Mouse (Mus musculus): ENCODE measurements at regions not wholly inside any gene's neighbourhood (a gene's known extent, or its start where the extent isn't known, plus 50 kb on each side); places are given as distances from the start of the nearest gene placed in this dataset.
A peak's percentile ranks its signal among the peaks of the same experiment; 100 is the strongest.

DNA sequence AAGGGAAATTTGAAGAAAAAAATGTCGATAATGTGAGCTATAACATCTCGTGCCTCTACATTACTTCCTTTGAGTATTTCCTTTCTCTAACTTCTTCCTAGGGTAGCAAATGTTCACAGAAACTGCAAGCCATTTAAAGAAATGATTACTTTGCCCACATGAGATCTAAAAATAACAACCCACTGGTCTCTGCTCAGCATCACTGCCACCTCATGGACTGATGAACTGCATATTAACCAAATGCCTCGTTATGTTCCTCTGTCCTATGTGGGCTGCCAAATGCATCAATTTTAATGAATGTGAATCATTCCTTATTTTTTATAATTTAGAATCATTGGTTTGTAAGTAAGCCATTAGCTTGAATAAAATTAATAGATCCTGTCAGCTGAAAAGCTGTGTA, 590.0 kb upstream of the Nr3c2 start:
- DNase-seq: no peak

- no peak for DNase-seq
Measured at GRCm38 (mm10) chr8:76328540-76328939, 570.7 kb upstream of the Nr3c2 start.

DNA sequence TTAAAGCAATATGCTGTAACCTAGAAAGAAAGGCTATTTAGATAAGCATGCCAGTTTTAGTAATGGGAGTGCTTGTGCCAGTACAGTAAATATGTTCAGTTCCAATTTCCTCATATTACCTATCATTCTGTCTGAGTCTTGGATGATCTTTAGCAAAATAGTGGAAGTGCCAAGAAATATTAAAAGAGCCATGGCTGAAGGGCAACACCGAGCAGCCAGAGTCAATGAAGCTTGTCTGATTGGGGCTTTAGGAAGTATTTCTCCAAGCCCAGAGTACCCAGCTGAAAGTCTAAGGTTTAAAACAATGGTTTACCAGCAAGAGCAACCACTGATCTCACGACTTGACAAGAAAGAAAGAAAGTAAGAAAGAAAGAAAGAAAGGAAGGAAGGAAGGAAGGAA, 556.2 kb upstream of the Nr3c2 start:
- no peak for DNase-seq

DNA sequence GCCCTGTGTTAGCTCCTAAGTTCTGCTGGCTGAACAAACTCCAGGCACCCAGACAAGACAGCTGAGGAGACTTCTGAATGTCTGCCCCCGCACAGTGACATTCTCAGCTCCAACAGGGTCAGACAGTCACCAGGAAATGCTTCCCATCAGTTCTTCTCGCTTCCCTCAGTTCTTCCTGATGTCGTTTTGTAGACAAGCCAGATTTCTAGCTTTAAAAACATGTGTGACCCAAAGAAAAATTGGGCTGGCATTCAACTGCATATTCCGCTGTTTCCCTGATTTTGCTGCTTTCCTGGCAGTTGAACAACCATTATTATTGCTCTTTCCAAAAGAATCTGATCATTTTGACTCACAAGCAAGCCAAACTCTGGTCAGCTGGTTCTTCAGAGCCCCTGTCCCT, 553.1 kb upstream of the Nr3c2 start:
- peak; percentile 31 for DNase-seq

- DNase-seq: peak; percentile 15
Measured at GRCm38 (mm10) chr8:76346832-76347231, 552.4 kb upstream of the Nr3c2 start.

GRCm38 (mm10) chr8:76374314-76374713, 524.9 kb upstream of the Nr3c2 start:
- no peak for DNase-seq

DNA sequence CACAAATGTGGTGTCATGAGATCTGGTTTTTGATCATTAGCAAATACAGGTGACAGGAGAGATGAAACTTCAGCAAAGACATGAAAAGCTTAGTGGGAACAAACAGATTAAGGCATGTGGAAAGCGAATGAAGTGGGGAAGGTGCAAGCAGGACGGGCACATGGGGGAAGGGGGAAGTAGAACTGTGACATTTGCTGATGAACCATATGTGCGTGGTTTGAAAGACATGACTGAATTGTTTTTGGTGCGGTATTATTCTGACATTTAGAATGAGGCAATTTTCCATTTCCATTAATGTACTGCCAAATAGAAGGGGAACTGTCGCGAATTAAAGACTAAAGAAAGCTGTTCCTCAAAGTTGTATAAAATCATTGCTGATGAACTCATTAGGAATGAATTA, 521.5 kb upstream of the Nr3c2 start:
- DNase-seq: no peak

DNA sequence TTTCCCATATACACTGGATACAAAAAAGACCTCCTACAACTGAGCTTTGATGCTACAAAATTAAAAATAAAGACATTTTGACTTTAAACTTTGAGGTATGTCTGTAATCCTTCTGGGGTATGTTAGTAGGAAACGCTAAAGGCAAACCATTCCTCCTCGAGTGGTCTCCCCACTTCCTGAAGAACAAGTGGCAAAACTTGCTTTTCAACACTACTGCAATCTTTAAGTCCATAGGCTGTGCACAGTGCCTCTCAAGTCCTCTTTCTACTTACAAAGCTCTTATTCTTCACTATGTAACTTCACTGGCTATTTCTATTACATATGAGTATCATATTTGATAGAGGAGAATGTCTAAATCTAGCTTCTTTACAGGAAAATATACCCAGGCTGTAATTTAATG, 517.6 kb upstream of the Nr3c2 start:
- DNase-seq: no peak

DNA sequence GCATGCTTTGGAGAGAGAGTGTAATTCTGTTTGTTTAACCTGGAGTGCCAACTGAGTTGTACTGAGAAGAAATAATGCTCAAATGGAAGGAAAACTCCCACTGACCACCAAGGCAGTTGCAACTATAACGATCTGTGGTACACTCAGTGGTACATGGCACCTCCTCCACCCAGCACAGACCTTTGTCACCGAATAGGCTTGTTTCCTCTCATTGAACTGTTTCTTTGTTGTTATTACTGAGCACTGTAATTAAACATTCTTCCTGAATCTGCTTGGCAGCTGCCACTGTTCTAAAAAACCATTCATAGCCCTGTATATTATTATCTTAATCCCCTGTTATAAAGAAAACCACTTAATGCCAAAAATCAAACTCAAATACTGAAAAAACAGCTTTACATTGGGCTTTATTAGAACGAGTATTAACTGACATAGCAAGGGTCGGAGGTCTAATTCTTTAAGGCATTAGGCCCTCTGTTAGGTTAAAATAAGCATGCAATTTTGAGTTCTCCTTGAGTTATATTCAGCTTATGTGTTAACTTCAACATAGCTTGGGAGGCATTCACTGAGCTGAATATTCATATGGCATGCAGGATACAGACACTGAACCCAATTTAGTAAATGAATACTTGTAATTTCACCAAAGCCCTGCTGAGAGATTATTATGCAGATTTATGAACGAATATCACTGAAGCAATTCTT, 515.5 kb upstream of the Nr3c2 start:
- no peak for DNase-seq

DNA sequence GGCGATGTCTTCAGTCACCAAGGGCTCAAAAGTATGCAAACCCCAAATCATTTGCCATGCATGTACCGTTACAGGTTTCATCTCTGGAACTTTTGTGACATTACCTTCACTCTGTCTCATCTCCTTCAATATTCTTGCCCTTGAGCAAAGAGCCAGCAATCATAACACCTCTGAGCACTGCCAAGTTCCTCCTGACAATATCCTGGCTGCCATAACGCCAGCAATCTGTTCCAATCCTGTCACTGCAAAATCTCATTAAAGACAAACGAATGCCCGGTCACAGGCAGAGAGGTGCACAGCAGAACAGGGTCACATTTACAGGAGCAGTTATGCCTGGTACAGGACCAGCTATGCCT, 515.0 kb upstream of the Nr3c2 start:
- no peak for DNase-seq

DNA sequence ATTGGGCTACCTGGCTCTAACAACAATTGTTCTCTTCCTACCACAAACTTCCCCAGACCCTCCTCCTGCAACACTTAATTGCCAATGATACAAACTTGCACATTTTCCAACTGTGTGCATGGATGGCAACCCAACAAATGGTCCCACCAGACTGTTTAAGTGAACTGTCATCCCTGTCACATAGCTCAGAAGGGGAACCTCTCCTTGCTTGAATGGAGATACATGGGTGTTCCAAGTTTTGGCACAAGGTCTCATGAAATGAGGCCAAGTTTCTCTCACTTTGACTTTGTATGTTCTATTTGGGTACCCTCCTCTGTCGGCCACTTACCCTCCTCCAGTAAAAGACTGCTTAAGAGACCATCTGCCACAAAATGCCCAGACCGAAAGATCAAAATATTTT, 507.2 kb upstream of the Nr3c2 start:
- DNase-seq: no peak

DNA sequence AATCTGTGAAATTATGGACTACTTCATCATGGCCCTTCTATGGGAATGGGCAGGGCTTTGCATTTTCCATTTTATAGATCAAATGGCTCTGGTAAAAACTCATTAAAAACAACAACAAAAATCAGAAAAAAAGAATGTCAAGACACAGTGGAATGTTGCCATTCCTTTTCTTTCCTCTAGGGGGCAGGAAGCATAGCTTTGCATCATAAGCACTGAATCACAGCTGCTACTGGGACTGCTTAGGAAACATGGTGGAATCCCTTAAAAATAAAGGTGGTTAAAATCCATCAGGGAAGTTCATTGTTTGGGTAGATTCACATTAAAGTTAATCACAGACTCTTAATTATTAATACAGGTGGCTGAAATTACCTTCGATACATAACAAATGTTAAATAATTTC, 476.8 kb upstream of the Nr3c2 start:
- DNase-seq: no peak

GRCm38 (mm10) chr8:76422861-76423532, 476.2 kb upstream of the Nr3c2 start:
- DNase-seq: no peak

GRCm38 (mm10) chr8:76429818-76430217, 469.4 kb upstream of the Nr3c2 start:
- DNase-seq: no peak

- DNase-seq: no peak
Measured at GRCm38 (mm10) chr8:76432813-76433212, 466.4 kb upstream of the Nr3c2 start.

- DNase-seq: no peak
Measured at GRCm38 (mm10) chr8:76437951-76438350, 461.3 kb upstream of the Nr3c2 start.

GRCm38 (mm10) chr8:76474464-76475208, 424.6 kb upstream of the Nr3c2 start:
- DNase-seq: no peak

DNA sequence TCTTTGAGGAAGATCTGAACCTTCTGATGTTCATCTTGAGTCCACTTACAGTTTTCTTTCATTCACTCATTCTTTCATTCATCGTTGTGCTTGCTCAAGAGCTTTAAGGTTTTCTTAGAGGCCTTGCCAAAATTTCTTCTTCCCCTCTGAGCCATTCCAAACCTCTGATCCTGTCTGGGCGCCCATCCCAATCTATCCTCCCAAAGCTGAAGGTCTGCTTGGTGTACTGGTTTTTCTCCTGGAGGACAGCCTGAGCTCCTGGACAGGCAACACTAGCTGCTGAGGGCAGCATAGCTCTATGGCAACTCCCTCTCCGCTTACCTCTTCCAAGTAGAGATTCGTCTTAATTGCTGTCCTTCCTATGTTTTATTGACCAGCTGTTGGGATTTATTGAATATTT, 420.3 kb upstream of the Nr3c2 start:
- DNase-seq: no peak

GRCm38 (mm10) chr8:76503621-76504020, 395.6 kb upstream of the Nr3c2 start:
- peak; percentile 29 for DNase-seq

GRCm38 (mm10) chr8:76507247-76507646, 392.0 kb upstream of the Nr3c2 start:
- no peak for DNase-seq

- DNase-seq: peak; percentile 10
Measured at GRCm38 (mm10) chr8:76509201-76509600, 390.0 kb upstream of the Nr3c2 start.

DNA sequence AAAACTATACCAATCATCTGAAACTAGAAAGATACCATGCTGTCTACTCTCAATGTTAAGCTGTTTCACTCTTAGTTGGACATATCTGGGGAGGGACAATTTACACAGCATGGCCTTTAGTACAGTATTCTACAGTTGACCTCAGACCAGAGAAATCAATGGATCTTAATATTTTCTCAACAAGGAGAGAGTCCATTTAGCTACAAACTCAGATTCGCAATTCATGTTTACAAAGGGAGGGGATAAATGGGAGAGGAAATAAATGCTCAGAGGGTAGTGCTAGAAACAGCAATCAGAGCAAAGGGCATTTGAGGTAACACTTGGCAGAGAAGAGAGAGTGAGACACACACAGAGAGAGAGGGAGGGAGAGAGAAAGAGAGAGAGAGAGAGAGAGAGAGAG, 385.1 kb upstream of the Nr3c2 start:
- no peak for DNase-seq

- no peak for DNase-seq
Measured at GRCm38 (mm10) chr8:76538806-76539480, 360.3 kb upstream of the Nr3c2 start.
